Mouse (Mus musculus) brain, adult 2 months (tissue): ENCODE measurements around the gene Hoxb7.

Experiments
- DNase-seq: peaks from one replicate; pipeline ENCODE4 v3.0.0; 2011; ENCODE audit warnings: low read depth, low spot score

Gene Hoxb7

DNA sequence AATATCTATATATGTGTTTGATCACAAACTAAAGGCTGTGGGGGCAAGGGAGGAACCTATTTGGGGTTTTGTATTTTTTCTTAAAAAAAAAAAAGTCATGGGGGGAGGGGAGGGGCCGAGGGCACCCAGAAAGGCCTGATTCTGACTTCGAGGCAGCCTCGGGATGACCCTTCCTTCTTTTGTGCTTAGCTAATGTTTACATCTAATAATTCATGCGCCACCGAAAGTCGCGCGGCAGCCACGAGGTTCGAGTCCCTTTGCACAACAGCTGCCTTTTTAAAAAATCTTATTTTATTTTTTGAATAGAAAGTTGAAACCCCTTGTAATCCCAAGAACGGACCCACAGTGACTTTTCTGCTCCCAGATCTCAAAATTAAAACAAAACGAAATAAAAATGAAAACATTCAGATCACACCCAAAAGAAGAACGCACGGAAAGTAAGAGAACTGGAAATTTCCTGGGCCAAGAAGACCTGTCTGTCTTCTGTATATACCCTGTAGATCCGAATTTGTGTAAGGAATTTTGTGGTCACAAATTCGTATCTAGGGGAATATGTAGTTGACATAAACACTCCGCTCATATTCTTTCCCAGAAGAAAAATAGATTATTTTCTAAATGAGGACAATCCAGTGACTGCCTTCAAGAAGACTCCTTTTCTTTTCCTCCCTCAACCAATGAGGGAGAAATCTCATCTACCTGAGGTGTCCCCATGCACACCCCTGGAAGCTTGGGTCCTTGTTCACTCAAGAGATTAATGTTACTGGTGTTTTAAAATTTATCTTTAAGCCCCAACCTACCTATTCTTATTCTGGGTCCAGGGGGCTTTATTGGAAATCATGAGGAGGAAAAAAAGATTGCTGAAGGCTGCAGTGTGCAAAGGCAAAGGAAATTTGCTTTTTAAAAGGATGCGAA, 30.5 kb downstream of the Hoxb7 start:
- DNase-seq, result no peak

DNA sequence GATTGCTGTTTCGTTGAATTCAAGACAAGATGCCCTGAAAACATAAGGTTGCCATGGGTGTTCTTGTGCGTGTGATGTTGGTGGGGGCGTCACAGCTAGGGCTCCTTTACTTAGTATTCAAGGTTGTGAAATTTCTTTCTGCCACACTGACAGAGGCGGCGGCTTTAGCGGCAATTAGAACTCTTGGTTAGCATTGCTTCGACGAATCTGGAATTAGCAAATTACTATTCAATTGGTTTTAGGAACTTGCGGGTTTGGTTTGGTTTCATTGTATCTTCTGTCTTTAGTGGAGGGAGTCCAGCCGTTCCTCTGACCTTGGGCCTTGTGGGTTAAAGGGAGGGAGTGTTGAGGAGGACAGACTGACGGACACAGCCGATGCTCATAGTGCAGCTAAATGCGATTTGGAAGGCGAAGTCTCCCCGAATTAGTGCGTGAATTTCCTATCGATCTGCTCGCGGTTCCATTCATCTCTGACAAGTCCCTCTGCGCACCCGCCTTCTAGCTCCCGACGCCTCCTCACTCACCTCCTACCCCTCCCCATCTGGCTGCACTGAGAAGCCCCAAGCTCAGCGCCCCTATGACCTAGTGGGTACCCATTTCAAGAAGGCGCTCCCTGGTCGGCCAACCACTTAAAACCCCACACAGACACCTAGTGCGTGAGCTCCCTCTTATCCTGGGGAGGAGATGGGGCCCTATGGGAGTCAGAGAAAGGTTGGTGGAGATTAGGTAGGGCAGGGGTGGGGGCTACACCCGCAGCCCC, 31.4 kb downstream of the Hoxb7 start, which contains the start of gene Hoxb4:
Gene Hoxb4, plus strand, starts transcription at position 660 of the 760 bp plus-strand sequence.
- no peak for DNase-seq

DNA sequence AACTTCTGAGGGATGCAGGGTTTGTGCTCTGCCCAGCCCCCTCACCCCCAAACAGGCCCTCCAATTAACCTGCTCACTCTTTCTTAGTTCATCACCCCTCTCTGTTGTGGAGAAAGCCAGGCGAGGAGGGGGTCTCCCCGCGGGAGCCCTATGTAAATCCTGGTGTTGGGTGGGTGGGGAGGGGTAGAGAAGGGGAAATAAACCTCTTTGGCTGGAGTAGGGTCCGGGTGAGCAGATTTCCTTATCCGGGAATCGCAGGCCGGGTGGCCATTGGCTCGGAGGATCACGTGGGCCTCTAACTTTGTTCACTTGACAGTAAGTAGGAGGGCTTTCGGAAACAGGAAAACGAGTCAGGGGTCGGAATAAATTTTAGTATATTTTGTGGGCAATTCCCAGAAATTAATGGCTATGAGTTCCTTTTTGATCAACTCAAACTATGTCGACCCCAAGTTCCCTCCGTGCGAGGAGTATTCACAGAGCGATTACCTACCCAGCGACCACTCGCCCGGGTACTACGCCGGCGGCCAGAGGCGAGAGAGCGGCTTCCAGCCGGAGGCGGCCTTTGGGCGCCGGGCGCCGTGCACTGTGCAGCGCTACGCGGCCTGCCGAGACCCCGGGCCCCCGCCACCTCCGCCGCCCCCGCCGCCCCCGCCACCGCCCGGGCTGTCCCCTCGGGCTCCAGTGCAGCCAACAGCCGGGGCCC, 32.1 kb downstream of the Hoxb7 start:
- peak; percentile 12 for DNase-seq

DNA sequence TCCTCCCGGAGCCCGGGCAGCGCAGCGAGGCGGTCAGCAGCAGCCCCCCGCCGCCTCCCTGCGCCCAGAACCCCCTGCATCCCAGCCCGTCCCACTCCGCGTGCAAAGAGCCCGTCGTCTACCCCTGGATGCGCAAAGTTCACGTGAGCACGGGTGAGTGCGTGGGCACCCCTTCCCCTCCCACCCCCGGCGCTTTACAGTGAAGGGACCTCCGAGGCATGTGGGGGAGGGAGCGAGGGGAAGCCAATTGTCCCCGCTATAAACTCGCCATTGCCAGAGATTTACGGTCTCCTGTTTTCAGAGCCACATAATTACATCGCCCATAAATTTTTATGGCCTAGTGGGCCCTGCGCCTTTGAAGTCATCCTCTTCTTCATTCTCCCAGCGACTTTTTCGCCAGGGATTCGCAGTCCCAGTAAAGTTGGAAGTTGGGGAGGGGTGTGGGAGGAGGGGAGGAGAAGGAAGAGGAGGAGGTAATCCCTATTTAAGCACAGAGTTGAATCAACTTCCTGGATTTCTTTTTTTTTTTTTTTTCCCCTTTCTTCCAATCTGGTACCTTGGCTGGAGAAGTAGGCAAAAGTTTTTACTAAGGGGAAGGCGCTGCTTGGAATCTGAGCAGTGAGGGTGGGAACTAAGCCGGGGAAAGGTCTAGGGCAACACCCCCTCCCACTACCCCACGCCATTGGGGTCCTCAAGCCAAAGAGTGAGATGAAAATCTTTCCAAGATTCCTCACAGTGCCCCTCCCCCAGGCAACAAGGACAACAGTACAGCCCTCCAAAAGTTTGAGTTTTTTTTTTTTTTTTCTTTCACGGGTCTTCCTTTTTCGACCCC, 32.9 kb downstream of the Hoxb7 start:
- DNase-seq, result no peak

DNA sequence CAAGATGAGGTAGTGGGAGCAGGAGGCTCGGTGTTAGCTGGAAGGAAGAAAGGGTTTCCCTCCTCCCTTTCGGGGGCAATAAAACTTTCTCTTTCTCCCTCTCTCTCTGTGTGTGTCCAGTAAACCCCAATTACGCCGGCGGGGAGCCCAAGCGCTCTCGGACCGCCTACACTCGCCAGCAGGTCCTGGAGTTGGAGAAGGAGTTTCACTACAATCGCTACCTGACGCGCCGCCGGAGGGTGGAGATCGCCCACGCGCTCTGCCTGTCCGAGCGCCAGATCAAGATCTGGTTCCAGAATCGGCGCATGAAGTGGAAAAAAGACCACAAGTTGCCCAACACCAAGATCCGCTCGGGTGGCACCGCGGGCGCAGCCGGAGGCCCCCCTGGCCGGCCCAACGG, 33.5 kb downstream of the Hoxb7 start:
- DNase-seq, result no peak

DNA sequence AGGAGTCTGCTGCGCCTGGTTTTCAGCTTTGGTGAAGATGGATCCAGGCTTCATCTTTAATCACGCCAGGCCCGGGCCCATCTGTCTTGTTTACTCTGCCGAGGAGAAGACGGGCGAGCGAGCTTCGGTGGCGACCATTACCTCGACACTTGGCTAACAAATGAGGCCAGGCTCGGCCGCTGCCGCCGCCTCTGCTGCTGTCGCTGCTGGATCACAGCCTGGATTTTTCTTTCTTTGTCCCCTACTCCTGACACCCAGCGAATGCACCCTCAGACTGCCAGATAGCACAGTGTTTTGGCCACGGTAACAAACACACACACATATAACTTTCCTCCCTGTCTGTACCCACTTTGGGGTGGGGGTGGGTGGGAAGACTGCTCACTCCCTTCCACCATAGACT, 34.3 kb downstream of the Hoxb7 start:
- DNase-seq, result no peak

DNA sequence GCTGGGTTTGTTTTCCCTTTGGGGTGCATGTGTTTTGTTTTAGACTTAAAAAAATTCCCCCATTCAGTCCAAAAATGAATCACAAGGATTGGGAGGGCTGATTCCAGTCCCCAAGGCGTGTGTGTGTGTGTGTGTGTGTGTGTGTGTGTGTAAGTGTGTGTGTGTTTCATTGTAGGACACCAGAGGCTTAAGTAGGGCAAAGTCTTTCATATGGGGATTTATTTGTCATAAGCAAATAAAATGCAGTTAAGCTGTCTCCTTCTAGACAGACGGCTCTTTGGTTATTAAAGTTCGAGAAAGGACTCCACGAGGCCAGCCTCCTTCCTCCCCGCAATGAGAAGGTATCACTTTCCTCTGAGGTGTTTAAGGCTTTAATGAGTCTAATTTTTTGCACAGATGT, 35.4 kb downstream of the Hoxb7 start:
- DNase-seq, result no peak

DNA sequence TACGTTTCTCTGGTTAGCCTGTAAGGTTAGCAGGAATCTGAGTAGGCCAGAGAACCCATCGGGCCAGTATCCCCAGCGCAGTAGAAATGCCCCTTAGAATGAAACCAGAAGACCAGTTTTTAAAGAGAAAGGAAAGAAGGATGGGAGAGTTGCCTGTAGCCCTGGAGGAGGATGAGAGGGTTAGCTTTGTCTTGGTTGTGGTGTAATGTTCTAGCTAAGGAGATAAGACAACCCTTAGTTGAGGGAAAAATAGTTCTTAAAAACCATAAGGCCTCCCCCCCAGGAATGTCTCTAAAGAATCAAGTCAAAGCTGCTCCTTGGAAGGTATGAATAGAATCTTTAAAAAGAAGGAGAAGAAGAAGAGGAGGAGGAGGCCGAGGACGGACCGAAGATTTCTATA, 36.3 kb downstream of the Hoxb7 start:
- no peak for DNase-seq

DNA sequence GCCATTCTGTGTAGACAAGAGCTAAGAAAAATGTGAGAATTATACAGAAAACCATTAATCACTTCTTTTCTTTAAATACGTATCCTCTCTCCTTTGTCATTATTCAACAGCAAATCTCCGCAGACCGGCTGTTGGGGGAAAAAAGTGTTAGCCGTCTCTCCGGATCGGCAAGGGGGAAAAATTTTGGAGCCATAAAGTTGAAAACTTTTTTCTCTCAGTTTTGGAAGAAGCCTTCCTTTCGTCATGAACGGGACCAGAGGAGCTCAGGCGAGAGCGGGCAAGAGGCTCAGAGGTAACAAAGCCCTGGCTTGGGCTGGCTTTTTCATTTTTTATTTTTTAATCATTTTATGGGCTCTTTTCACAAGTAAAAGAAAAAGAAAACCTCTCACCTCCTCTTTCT, 36.7 kb downstream of the Hoxb7 start, which contains the start of gene Hoxb3:
Gene Hoxb3, plus strand, starts transcription at position 173 of the 400 bp plus-strand sequence.
- no peak for DNase-seq

DNA sequence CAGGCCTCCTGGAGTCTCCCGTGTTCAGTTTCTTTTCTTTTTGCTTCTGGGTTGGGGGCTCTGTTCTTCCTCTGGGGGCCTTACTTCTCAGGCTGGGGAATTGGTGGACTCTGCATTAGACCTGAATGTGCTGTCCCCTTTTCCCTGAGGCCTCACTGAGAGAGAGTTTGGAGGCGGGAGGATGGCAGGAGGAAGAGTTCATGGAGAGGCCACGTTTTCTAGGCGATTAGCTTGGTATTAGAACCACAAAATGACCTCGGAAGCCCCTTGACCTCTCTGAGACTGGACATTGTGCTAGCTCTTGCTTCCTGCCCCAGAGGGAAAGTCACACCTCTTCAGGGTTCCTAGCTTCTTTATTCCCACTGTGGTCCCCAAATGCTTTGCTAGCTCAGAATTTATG, 37.7 kb downstream of the Hoxb7 start:
- no peak for DNase-seq

DNA sequence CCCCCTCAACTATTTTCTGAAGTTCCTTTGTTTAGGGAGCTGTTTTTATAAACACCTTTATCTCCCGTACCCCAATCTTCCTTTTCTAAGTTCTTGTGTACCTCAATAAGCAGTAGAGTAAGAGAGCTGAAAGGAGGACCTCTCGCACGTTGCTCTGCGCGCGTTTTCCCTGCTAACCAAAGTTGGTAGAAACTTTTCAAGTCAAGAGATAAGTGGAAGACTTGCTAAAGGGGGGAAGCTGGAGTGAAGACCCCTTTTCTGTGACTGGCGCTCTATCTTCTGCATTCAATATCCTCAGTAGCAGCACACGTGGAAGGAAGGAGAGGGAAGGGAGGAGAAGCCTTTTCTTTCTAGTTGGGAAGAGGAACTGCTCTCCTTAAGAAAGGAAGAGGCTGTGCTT, 38.5 kb downstream of the Hoxb7 start:
- DNase-seq, result no peak

DNA sequence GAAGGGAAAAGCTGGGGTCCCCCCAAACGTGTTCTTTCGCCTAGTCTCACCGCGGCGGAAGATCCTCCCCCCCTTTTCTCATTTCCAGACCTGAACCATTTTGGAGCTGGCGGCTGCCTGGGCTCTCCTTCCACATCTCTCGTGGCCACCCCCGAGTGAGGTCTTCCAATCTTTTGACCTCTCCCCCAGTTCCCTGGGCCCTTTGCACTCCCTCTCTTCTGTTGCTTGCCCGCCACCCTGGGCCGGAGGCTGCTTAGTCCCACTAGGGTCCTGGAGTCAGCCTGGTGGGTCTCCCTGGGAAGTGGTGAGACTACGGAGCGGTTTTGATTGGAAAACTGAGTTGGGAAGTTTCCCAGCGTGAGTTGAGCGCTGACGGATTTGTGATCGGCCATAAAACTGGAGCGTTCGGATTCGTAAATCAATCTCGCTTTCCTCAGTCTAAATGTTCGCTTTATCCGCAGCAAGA, 39.4 kb downstream of the Hoxb7 start:
- DNase-seq, result no peak

DNA sequence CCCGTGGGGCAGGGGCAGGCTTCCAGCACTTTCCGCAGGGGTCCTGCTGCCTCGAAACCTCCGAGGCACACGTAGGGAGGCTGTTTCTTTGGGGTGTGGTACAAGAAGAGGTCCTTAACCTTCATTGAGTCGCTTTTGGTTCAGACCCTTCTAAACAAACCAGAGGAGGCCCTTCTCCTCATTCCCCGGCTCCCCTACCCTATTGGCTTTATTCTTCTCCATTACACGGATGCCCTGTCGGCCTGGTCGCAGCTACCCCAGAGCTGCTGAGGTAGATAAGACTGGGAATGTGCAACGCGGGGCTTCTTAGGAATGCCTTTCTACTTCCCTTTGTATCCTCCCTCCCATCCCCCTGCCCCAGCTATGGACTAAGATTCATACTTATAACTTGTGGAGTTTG, 40.3 kb downstream of the Hoxb7 start:
- DNase-seq, result no peak

DNA sequence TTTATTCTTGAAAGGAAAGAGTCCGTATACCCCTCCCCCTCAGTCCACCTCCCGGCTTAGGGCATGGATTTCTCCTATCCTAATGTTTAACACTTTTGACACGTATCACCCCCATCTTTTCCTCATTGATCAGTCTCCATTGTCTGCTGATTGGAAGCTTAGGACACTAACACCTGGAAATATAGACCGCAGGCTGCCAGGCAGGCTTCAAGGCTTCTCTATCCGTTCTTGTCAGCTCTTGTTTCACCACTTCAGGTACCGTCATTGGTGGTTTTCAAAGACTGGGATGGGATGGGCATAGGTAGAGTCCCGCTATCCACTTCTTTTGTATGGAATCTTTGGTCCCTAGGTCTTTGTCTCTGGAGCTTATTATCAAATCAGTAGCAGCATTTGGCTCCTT, 40.7 kb downstream of the Hoxb7 start:
- DNase-seq, result no peak

DNA sequence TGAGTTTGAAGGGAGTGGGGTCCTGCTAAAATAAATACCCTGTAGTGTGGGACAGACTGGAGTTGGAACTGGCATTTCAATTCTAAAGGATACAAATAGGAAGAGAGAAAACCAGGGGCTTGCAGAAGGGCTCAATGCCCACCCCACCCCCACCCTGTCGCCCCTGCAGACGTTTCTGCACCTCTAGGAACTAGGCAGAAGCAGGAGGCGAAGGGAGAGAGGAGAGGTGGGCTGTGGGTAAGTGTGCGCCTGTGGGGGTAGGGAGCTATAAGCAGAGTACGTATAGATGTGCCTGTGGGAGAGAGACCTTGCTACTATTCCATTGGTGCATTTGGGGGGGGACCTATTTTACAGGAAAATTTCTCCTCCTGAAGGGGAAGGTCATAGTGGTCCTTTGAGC, 41.3 kb downstream of the Hoxb7 start:
- DNase-seq, result no peak

DNA sequence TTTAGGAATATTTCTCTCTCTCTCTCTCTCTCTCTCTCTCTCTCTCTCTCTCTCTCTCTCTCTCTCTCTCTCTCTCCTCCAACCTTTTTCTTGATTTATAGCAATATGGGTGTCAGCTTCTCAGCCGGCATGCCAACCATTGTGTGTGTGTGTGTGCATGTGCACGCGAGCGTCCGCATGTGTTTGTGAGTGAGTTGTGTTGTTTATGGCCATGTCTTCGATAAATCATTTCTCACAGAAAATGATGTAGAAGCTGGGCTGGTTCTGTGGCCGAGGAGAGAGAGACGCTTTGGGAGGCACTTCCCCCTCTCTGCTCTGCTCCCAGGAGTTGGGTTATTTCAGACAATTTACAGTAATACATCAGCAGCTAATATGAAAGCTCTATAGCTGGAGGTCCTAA, 42.2 kb downstream of the Hoxb7 start:
- DNase-seq, result no peak

DNA sequence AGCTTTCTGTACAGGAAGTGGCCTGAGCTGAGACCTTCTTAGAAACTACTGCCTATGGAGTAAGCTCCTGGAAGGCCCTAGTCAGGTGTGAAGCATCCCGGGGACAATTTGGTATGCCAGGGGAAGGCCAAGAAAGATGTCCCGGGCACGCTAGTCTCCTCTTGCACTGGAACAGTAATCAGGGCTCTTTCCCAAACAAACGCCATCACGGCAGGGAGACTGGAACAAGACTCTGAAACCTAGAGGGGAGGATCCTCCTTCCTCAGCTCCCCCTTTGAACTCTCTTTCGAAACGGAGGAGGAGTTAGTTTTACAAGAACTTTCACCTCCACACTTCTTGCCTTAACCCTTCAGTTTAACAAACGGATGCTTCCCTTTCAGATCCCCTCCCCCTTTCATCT, 45.7 kb downstream of the Hoxb7 start:
- DNase-seq, result no peak

DNA sequence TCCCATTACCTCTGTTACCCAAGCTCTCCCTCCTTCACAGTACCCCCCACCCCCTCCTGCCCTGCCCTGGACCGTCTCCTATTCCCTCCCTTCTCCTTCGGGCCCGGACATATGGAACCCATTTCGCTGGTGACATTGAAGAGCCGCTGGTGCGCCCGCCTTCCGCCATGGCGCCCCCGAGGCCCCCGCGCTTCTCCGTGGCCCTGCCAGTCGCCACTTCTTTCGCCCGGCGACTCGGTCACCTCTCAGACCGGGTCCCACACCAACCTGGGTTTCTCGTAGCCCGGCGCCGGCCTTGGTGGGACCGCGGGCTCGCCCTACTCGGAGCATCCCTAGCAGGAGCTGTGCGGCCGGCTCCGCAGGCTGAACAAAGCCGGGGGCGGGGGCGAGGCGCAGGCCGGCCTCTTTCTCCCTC, 46.2 kb downstream of the Hoxb7 start:
- no peak for DNase-seq

DNA sequence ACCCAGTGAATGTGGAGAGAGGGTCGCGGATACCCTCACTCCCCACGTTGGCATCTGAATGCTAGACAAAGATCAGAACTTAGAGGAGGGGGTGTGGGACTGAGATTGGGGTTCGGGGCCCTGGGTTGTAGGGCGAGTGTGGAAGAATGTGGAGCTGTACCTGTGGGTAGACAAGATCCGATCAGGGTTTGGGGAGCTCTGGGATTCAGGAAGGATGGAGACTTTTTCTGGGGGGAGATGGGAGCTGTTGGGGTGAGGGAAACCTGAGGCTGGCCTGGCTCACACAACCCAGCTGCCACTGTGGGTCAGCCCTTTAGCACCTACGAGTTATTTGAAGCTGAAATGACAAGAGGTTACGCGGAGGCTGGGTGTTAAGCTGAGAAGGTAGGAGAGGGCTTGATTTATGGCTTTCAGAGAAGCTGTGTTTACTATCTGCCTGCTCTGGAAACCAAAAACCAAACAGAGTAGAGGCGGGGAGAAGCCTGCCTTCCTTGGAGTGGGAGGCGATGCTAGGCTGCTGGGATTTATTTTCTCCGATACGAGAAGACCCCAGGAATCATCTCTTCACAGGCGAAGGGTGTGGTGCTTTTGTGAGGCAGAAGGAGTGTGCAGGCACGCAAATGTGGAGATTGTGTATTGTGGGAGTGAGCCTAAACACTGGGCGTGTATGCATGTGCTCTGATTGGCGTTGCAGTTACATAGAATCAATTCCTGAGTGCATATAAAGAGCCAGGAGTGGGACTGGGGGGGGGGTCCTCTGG, 47.0 kb downstream of the Hoxb7 start:
- no peak for DNase-seq

DNA sequence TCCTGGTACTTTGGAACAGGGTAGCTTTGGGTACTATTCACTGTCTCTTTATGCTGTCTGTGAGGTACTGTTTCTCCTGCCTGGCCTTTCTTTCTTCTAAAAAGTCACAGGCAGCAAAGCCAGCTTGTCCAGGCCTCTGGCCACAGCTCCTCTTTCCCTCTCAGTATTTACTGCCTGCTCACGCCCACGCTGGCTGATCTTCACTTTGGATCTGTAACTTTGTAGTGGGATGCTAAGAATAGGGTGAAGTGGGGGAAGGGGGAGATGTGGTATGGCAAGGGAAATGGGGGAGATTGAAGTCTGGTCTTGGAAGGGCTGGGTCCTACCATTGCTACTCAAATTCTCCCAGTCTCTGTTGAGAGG, 47.6 kb downstream of the Hoxb7 start:
- DNase-seq, result no peak

DNA sequence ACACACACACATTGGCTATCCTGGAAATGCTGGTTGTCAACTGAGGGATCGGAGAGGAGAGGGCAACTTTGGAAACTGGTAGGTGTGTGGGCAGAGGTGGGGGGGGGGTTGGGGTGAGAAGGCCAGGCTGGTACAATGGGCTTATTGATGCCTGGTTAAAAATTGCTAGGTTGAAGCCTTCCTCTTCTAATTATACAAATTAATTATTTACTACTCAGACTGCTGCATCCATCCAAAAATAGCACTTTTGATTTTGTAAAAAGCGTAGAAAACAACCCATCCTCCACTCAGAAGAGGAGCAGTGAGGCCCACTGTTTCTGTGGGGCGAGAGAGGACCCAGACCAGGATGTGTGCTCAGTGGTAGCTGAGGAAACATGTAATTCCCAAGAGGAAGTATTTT, 48.6 kb downstream of the Hoxb7 start:
- DNase-seq, result no peak
